Mouse (Mus musculus) embryonic fibroblast, embryonic 13.5 days (primary cell): ENCODE data around the gene Sfpq. TPM values are rescaled to one million over a fixed set of nuclear protein-coding genes. Genes with fewer than 3 reads are reported as not detected.

Experiments
- H3K27ac ChIP-seq: 2 replicates; pipeline ENCODE4 v1.5.1; 2012; ENCODE audit warnings: low read length, control low read depth, inconsistent platforms; ENCODE audit not compliant: insufficient read depth
- H3K4me1 ChIP-seq: 2 replicates; pipeline ENCODE4 v1.6.1; 2011; ENCODE audit warnings: low read length; ENCODE audit not compliant: control insufficient read depth, insufficient read depth
- H3K4me3 ChIP-seq: 2 replicates; pipeline ENCODE4 v1.5.1; 2011; ENCODE audit warnings: mild to moderate bottlenecking, control low read depth, low read length; ENCODE audit not compliant: insufficient read depth
- CTCF ChIP-seq: IDR thresholded peaks from 2 replicates; pipeline ENCODE4 v1.5.1; 2011; ENCODE audit warnings: mild to moderate bottlenecking, control low read depth, low read length, moderate library complexity, borderline replicate concordance; ENCODE audit not compliant: insufficient read depth
- POLR2A ChIP-seq: IDR thresholded peaks from 2 replicates; pipeline ENCODE4 v1.6.1; 2011; ENCODE audit warnings: low read depth, mild to moderate bottlenecking, control low read depth, low read length, moderate library complexity
- polyA plus RNA-seq: library from polyadenylated mRNA; stranded (reverse); fragments of >200 nt; gene quantifications from 2 replicates; pipeline ENCODE4 v1.2.4, GENCODE M21; 2011; ENCODE audit warnings: low read depth; ENCODE audit not compliant: missing spikeins, insufficient read length

The Sfpq gene
- polyA plus RNA-seq, 1 experiment: 376 TPM

DNA sequence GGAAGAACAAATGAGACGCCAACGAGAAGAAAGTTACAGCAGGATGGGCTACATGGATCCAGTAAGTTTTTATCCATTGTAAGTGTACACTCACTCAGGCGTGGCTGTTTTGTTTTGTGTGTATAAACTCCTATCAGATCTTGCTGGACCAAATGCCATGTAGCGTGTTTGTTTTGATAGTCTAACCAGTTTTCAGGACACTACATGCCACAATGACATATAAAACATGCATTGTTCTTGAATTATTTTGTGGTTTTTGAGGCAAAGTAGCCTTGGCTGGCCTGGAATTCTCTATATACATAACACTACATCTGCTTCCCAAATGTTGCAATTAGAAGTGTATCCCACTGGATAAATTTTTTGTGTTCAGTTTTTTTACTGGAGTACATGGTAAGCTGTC, 5.7 kb downstream of the Sfpq start:
- Histone ChIP-seq H3K4me3 (no peak overlapping the region), H3K27ac (no peak overlapping the region), H3K4me1 (peaks cover 6% of the 10 kb centered on the region)
- TF ChIP-seq POLR2A (no peak), CTCF (no peak)

DNA sequence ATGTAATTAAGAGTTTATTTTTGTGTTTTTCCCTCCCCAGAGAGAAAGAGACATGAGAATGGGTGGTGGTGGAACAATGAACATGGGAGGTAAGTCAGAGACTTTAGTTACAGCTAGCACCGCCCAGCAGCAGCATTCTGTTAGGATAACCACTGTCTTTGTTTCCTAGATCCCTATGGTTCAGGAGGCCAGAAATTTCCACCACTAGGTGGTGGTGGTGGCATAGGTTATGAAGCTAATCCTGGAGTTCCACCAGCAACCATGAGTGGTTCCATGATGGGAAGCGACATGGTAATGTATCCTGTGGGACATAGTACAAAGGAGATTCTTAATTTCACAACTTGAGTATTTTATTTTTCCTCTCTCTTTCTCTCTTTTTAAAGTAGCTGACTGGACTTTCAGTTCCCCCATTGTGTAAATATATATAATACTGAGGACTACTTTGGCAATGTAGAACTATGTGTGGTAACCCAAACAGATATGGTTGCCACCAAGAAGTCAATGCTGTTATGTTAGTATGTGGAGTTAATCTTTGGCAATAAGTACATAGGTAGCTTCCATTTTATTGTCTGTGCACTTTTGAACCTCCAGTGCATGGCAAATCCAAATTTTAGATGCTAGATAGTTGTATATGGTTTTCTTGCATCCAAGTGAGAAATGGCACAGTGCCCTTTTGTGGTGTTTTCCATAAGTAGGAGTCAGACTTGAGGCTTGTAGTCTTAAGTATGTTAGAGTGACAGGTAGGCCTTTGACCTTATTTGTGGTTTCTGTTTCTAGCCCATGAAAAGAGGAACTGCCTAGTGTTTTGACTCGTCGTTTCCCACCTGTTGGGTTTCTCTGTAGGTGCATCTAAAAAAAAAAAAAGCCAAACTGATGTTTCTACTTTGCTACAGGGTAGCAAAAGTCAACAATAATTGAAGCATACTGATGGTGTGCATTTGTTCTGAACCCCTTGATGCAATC, 6.4 kb downstream of the Sfpq start:
- Histone ChIP-seq H3K4me1 (peaks cover 7% of the 10 kb centered on the region), H3K27ac (no peak overlapping the region), H3K4me3 (no peak overlapping the region)
- TF ChIP-seq CTCF (no peak), POLR2A (no peak)

DNA sequence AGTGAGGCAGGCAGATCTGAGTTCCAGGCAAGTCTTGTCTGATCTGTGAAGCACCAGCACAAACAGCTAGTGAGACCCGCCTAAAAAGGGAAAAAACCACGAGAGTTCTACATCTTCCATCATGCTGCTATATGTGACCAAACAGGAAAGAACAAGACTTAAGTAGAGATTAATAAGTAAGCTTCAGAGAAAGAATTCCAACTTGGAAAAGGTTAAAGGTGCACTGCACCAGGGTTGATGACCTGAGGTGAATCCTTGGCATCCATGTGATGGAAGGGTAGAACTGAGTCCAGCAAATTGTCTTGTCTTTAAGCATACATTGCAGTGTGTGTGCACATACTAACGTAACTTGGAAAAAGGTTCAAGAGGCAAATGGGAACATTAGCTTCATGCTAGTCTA, 16.0 kb downstream of the Sfpq start:
- 0 out of 2 replicates have a peak, but pooled peaks cover 2% of the 10 kb centered on the region for H3K4me1 ChIP-seq
- H3K4me3 ChIP-seq: no peak overlapping the region
- TF ChIP-seq POLR2A (no peak), CTCF (no peak)
- H3K27ac ChIP-seq: no peak overlapping the region

DNA sequence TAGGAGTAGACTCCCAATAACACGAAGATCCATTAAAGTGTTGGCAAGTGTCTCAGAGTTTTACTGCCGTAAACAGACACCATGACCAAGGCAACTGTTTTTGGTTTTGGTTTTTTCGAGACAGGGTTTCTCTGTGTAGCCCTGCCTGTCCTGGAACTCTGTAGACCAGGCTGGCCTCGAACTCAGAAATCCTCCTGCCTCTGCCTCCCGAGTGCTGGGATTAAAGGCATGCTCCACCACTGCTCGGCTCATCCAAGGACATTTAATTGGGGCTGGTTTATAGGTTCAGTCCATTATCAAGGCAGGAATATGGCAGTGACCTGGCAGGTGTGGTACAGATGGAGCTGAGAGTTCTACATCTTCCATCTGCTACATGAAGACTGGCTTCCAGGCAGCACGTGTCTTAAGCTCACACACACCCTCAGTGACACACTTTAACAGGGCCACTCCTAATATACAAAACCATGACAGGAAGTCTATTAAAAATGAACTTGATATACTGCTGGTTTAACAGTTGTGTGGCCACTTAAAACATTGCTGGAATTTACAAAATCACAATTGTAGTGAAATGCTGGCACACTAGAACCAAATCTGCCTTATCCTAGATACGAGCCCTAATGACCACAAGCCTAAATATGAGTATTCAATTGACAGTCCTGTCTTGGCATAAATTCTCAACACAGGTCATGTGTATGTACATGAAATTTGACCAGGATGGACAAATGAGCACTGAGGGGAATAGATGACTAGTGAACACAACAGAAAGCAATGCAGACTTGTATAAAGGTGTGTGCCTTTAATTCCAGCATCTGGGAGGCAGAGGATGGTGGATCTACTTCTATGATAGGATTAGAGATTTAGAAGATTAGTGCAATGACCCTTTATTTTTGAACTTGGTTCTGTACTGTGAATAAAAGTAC, 17.0 kb downstream of the Sfpq start:
- TF ChIP-seq CTCF (no peak), POLR2A (no peak)
- H3K4me3 ChIP-seq: no peak overlapping the region
- H3K4me1 ChIP-seq: no peaks in the 10 kb centered on the region
- H3K27ac ChIP-seq: no peak overlapping the region

DNA sequence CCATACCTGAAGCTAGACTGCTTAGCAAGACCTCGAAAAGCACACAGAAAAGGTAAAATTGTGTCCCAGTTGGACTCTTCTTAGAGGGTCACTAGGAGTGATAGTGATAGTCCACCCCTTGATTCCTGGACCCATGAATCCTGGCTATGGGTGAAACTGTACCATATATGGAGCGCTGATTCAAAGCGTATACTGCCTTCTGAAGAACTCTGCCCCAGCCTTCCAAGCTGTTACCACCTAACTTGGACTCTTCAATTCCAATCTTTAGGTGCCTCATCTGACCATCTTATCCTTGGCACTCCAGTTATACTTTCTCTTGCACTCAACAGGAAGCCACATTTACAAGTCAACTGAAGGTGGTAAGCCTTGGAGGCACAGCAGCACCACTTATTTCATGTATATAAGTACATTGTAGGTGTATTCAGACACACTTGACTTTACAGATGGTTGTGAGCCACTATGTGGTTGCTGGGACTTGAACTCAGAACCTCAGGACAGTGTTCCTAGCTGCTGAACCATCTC, 17.8 kb downstream of the Sfpq start:
- H3K27ac ChIP-seq: no peak overlapping the region
- no peaks in the 10 kb centered on the region for H3K4me1 ChIP-seq

DNA sequence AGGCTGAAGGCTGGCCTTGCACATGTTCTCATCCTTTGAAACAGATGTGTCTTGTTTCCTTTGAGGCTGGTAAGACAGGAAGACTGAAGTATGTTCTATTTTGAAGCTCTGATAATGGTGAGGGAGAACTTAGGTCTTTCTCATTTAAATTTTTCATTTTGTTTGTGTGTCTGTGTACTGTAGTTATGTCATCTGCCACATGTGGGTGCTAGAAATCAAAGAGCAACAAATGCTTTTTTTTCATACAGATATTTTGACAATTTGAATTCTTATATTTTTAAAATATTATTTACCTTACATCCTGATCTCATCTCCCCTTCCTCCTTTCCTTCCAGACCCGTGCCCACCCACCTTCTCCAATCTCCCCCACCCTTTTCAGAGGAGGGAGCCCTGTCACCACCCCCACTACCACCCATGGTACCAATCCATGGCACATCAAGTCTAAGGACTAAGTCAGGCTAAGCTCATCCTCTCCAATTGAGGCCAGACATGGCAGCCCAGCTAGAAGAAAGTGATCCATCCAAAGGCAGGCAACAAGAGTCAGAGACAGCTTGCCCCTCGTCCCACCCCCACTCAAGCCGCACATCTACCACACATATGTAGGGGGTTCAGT, 18.9 kb downstream of the Sfpq start:
- TF ChIP-seq CTCF (no peak), POLR2A (no peak)
- Histone ChIP-seq H3K4me1 (no peaks in the 10 kb centered on the region), H3K27ac (no peak overlapping the region), H3K4me3 (no peak overlapping the region)

More for the DNA sequence above, 17.8 kb downstream of the Sfpq start:
- H3K4me3 ChIP-seq: no peak overlapping the region
- no peak for TF ChIP-seq CTCF
- TF ChIP-seq POLR2A: no peak

DNA sequence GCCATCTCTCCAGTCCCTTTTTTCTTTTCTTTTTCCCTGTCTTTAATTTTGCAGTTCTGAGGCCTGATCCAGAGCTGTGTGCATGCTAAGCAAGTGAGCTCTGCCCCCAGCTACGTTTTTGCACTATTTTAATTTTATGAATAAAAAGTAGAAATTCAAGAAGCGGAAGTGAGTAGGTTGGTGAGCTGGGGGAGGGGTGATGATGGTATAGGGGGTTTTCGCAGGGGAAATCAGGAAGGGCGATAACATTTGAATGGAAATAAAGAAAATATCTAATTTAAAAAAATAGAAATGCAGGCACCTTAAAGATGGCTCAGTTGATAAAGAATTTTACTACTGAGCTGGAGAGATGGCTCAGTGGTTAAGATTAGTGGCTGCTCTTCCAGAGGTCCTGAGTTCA, 22.4 kb downstream of the Sfpq start:
- Histone ChIP-seq H3K4me1 (no peaks in the 10 kb centered on the region), H3K27ac (no peak overlapping the region), H3K4me3 (no peak overlapping the region)
- TF ChIP-seq CTCF (no peak), POLR2A (no peak)

DNA sequence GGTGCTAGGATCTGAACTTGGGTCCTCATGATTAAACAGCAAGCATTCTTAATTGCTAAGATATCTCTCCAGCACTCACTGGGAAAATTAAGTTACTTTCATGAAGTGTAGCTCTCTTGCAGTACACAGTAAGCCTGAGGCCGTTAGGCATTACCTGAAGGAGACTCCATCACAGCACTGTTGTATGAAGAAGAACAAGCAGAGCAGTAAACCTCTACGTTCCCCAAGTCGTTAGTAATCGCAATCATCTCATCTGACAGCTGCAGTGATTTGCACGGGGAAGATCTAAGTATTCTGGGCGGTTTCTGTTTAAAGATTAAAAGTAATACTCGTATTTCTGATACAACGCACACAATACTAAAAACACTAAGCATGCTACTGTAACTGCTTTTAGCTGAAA, 30.0 kb downstream of the Sfpq start:
- TF ChIP-seq POLR2A (no peak), CTCF (no peak)
- Histone ChIP-seq H3K4me1 (no peaks in the 10 kb centered on the region), H3K4me3 (no peak overlapping the region), H3K27ac (no peak overlapping the region)

DNA sequence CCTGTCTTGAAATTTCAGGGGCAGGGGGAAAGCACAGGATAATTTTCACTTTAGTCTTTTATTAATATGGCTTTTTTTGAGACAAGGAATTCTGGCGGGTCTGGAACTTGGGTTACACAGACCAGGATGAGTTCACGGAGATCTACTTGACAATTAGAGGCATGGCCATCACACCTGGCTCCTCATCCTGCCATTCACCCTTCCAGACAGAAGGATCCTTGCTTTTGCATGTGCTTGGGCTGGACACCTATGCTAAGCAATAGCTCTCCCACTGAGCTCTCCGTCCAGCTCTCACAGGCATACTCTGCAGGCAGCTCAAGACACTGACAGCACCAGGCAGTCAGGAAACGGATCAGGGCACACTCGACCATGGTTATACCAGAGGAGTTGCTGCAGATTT, 31.9 kb downstream of the Sfpq start:
- H3K4me3 ChIP-seq: no peak overlapping the region
- TF ChIP-seq POLR2A: no peak
- TF ChIP-seq CTCF: no peak
- no peaks in the 10 kb centered on the region for H3K4me1 ChIP-seq
- H3K27ac ChIP-seq: no peak overlapping the region
